Mouse (Mus musculus) kidney, adult 2 months (tissue): ENCODE data around the gene Zfr2. TPM values are rescaled to one million over a fixed set of nuclear protein-coding genes. Genes with fewer than 3 reads are reported as not detected.

ENCODE experiments used
- DNase-seq: peaks from one replicate; pipeline ENCODE4 v3.0.0; 2021
- H3K27ac ChIP-seq: fragments of 200-500 bp; 2 replicates; pipeline ENCODE4 v1.5.1; 2012; ENCODE audit warnings: low read depth, low read length, control low read depth, inconsistent platforms; ENCODE audit not compliant: insufficient read depth
- H3K27me3 ChIP-seq: fragments of 200-500 bp; replicated peaks from 2 replicates; pipeline ENCODE4 v1.6.1; 2012; ENCODE audit warnings: mild to moderate bottlenecking, moderate library complexity, low read length, inconsistent platforms; ENCODE audit not compliant: control insufficient read depth, insufficient read depth
- H3K36me3 ChIP-seq: fragments of 200-500 bp; 2 replicates; pipeline ENCODE4 v1.6.1; 2012; ENCODE audit warnings: mild to moderate bottlenecking, moderate library complexity, low read length, inconsistent platforms; ENCODE audit not compliant: control insufficient read depth, insufficient read depth
- H3K4me1 ChIP-seq: fragments of 200-500 bp; 2 replicates; pipeline ENCODE4 v1.6.1; 2011; ENCODE audit warnings: low read length; ENCODE audit not compliant: control insufficient read depth, insufficient read depth
- H3K4me3 ChIP-seq: fragments of 200-500 bp; 2 replicates; pipeline ENCODE4 v1.5.1; 2011; ENCODE audit warnings: mild to moderate bottlenecking, low read depth, low read length, control low read depth; ENCODE audit not compliant: insufficient read depth
- CTCF ChIP-seq: fragments of 200-500 bp; conservative IDR thresholded peaks from 2 replicates; pipeline ENCODE4 v1.5.1; 2011; ENCODE audit warnings: low read depth, mild to moderate bottlenecking, control low read depth, low read length, moderate library complexity, mixed read lengths; ENCODE audit not compliant: insufficient read depth, insufficient read length
- POLR2A ChIP-seq: fragments of 200-500 bp; IDR thresholded peaks from one replicate; pipeline ENCODE4 v1.6.1; 2011; ENCODE audit warnings: low read depth, low read length, control low read depth
- WGBS: fragments of 180-500 bp; shearing (Covaris S2); methylation state at CpG from one replicate; pipeline ENCODE4 v1.1.7; 2018; 5-methylcytosine and 5-hydroxymethylcytosine counted together
- polyA plus RNA-seq: library from polyadenylated mRNA; depleted of rRNA; stranded (reverse); fragments of >200 nt; gene quantifications from 2 replicates; pipeline ENCODE4 v1.2.3, GENCODE M21; 2012

Gene Zfr2
- polyA plus RNA-seq, 1 experiment = 4.6 TPM

DNA sequence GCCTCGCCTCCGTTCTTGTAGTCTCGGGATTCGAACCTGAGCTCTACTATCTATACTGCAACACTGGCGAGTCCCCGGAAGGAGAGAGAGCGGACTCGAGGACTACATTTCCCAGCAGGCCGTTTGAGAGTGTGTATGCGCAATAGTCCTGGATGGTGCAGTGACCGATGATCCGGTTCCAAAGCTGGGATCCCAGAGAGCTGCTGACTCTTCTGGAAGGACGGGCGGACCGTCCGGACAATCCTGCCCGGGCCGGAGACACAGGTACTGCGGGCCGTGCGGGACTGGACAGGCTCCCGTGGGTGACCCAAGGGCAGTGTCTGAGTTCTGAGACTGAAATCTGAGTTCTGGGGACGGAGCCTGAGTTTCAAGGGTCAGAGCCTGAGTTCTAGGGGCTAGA is 35.1 kb downstream of the Zfr2 start:
- Histone ChIP-seq H3K27ac (peak overlapping the region; percentile 91), H3K27me3 (no peaks in the 10 kb centered on the region), H3K4me3 (peak overlapping the region; percentile 64), H3K36me3 (peaks cover 4% of the 10 kb centered on the region; the same call in 1 of the 2 replicates), H3K4me1 (no peaks in the 10 kb centered on the region; the same call in 1 of the 2 replicates)
- DNase-seq = peak; percentile 96
- 2% methylated on average over 23 of the region's 23 CpGs for WGBS
- TF ChIP-seq POLR2A (peak; percentile 81), CTCF (no peak)

DNA sequence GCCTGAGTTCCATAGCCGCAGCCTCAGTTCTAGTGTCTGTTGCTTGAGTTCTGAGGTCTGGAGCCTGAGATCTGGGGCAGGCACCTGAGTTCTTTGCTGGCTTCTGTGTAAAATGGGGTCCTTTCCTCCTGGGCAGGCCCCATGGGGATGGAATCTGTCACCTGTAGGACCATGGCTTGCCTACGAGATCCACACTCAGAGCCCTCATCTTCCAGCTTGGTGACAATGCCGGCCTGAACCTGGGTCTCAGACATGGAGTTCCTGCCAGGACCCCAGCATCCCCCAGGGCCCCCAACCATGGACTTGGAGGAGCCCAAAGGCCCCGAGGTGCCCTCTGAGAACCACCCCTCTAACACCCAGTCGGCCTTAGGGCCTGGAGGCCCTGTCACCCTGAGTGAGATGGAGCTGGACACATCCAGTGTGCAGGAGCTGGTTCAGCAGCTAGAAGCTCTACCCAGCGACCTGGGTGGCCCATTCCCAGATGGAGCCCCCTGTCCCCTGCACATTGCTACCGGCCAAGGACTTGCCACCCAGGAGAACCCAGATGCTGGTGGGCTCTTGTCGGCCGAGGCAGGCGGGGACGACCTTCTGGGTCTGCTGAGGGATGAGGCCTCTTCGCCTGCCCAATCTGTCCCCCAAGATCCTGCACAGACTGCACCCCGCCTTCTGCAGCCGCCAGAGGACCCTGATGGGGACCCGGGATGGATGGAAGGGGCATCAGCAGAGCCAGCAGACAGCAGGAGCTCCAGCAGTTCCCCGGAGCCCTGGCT is 35.9 kb downstream of the Zfr2 start:
- Histone ChIP-seq H3K4me3 (peak overlapping the region; percentile 64), H3K4me1 (no peaks in the 10 kb centered on the region; the same call in 1 of the 2 replicates), H3K27me3 (no peaks in the 10 kb centered on the region), H3K27ac (no peak overlapping the region), H3K36me3 (peaks cover 4% of the 10 kb centered on the region; the same call in 1 of the 2 replicates)
- no peak for DNase-seq
- TF ChIP-seq POLR2A (no peak), CTCF (no peak)
- WGBS = 67% methylated on average over 16 of the region's 16 CpGs

DNA sequence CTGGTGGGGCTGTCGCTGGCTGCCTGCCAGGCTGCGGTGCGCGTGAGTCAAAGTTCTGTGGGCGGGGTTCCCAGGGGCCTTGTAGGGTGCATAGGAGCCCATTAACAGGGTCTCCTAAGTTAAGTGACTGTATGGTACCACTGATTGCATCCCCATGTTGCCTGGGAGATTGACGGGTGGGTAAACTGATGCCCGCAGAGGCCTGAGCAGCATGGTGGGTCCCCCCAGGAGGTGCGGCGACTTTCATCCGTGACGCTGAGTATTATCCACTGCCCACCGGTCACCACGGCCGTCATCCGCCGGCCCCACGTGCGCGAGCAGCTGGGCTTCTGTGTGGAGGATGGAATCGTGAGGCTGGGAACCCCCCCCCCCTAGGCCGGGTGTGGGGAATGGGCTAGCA is 39.4 kb downstream of the Zfr2 start:
- no peaks in the 10 kb centered on the region for H3K27me3 ChIP-seq
- no peak for DNase-seq
- no peaks in the 10 kb centered on the region for H3K4me1 ChIP-seq
- no peak overlapping the region for H3K27ac ChIP-seq
- TF ChIP-seq CTCF (no peak), POLR2A (no peak)
- H3K36me3 ChIP-seq = peaks cover 4% of the 10 kb centered on the region; the same call in 1 of the 2 replicates
- WGBS = 90% methylated on average over 21 of the region's 21 CpGs
- no peak overlapping the region for H3K4me3 ChIP-seq

DNA sequence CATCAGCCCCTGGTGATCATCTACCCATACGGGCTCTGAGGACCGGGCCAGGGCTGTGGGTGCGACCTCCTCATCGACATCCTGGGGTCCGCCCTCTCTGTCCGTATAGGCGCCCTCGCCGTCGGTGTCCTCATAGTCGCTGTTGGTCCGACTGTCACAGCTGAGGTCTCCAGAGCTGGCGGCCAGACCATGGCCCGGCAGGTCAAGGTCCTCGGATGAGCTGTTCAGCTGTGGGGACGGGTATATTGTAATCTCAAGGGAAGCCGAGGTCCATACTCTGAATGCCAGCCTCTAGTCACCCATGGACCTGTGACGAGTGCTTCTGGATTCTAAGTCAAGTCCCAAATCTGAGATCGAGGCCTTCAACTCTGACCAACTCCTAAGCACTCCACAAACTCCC is 40.9 kb downstream of the Zfr2 start:
- Histone ChIP-seq H3K36me3 (peaks cover 4% of the 10 kb centered on the region; the same call in 1 of the 2 replicates), H3K4me3 (no peak overlapping the region), H3K27me3 (no peaks in the 10 kb centered on the region), H3K4me1 (no peaks in the 10 kb centered on the region), H3K27ac (no peak overlapping the region)
- no peak for TF ChIP-seq POLR2A
- TF ChIP-seq CTCF = no peak
- 86% methylated on average over 19 of the region's 19 CpGs for WGBS
- no peak for DNase-seq

DNA sequence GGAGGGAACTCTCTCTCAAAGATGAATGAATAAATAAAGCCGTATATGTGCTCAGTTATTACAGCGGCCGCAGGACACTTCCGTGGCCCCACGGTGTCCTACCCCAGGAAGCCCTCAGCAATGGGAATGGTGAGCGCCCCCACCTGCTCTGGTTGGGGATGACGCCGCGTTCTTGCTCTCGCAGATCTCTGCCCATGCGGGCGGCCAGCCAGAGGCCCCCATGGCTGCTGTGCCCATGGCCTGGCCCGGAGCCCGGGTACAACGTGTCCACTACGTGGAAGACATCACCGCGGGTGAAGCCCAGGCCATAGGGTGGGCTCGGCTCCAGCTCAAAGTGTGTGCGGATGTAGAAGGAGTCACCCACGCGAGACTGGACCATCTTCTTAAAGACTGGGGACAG is 44.7 kb downstream of the Zfr2 start:
- no peak for DNase-seq
- TF ChIP-seq CTCF = no peak
- no peak for TF ChIP-seq POLR2A
- Histone ChIP-seq H3K4me3 (no peak overlapping the region), H3K4me1 (no peaks in the 10 kb centered on the region), H3K27me3 (no peaks in the 10 kb centered on the region), H3K36me3 (no peaks in the 10 kb centered on the region; the same call in 1 of the 2 replicates), H3K27ac (no peak overlapping the region)
- WGBS = 90% methylated on average over 22 of the region's 22 CpGs

DNA sequence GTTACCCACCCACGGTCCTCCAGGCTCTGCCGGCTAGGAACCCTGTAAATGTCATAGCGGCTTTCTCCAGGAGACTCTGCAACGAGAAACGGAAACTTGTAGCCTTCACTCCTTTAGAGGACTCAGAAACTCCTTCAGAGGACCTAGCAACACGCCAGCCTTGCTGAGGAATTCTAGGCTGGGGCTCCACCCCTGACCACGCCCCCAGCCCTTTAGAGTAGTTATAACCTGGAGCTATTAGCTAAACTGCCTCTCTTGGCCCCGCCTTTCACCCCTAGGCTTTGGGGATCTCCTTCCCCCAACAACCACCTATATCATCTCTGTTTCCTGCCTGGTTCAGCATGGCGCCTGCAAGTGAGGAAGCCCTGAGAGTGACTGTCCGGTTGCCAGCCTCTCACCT is 46.5 kb downstream of the Zfr2 start:
- Histone ChIP-seq H3K4me3 (no peak overlapping the region), H3K36me3 (no peaks in the 10 kb centered on the region), H3K27me3 (no peaks in the 10 kb centered on the region), H3K27ac (no peak overlapping the region), H3K4me1 (no peaks in the 10 kb centered on the region)
- WGBS = 42% methylated on average over 10 of the region's 10 CpGs
- no peak for DNase-seq
- TF ChIP-seq POLR2A (no peak), CTCF (no peak)

DNA sequence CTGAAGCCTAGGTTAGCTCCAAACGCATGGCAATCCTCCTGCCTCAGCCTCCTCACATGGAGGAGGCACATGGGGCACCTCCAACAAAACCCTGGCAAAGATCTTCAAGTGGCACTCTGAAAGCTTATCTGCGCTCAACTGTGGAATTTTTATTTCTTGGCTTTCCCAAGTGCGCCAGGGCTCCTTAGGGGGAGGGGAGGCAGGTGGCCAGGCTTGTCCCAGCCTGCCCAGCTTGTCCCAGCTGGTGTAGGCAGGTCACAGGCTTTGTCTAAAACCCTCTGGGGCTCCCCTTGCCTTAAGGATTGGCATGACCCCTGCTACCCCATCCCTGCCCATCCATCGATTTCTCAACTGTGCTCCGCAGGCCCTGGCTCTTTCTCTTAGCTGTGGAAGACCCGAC is 51.2 kb downstream of the Zfr2 start:
- TF ChIP-seq CTCF (no peak), POLR2A (no peak)
- WGBS = 64% methylated on average over 6 of the region's 6 CpGs
- H3K27ac ChIP-seq = peak overlapping the region; percentile 66

More for the DNA sequence above, 51.2 kb downstream of the Zfr2 start:
- peaks cover 12% of the 10 kb centered on the region for H3K4me1 ChIP-seq
- peak; percentile 59 for DNase-seq
- H3K36me3 ChIP-seq = no peaks in the 10 kb centered on the region
- no peaks in the 10 kb centered on the region for H3K27me3 ChIP-seq
- H3K4me3 ChIP-seq = no peak overlapping the region
